In genomic region chr16:21837694-21838093, GRCm38 (mm10) we compare ENCODE assay signal across 29 mouse cellular contexts. TPM values are rescaled to one million over a fixed set of nuclear protein-coding genes. Genes with fewer than 3 reads are reported as not detected.
"Had no signal": no experiment of that assay in that cellular context is flagged by ENCODE, and none has a peak within 500 bp of the region (broad histone marks: within the 10 kb centered on the region; RNA-seq: fewer than 3 reads in every experiment).

No protein-coding gene starts in this region.

- H3K4me3 ChIP-seq: embryonic facial prominence, embryonic 10.5 days; embryonic facial prominence, embryonic 12.5 days; embryonic facial prominence, embryonic 13.5 days; embryonic facial prominence, embryonic 15.5 days; erythroblast, embryonic 14.5 days; forebrain, embryonic 10.5 days; forebrain, embryonic 12.5 days; forebrain, embryonic 13.5 days; forebrain, embryonic 15.5 days; gastrocnemius, adult 2 months; heart, adult 2 months; heart, embryonic 10.5 days had no signal

- H3K9me3 ChIP-seq: embryonic facial prominence, embryonic 10.5 days; embryonic facial prominence, embryonic 12.5 days; embryonic facial prominence, embryonic 13.5 days; embryonic facial prominence, embryonic 15.5 days; forebrain, embryonic 10.5 days; forebrain, embryonic 12.5 days; forebrain, embryonic 13.5 days; forebrain, embryonic 15.5 days; heart, embryonic 10.5 days had no signal

- H3K4me2 ChIP-seq: embryonic facial prominence, embryonic 12.5 days; embryonic facial prominence, embryonic 13.5 days; embryonic facial prominence, embryonic 15.5 days; forebrain, embryonic 12.5 days; forebrain, embryonic 13.5 days; forebrain, embryonic 15.5 days; heart, embryonic 11.5 days had no signal

- ATAC-seq: forebrain, embryonic 14.5 days; forebrain, embryonic 16.5 days had no signal

- H3K27me3 ChIP-seq: embryonic facial prominence, embryonic 12.5 days; embryonic facial prominence, embryonic 13.5 days; embryonic facial prominence, embryonic 15.5 days; forebrain, embryonic 12.5 days; forebrain, embryonic 13.5 days; forebrain, embryonic 15.5 days had no signal

- DNase-seq: cerebellum, adult 9-10 months; cerebellum, adult 9-11 months; cerebellum, postnatal 10 days; cerebellum, postnatal 14 days; cerebellum, postnatal 25 days; cerebellum, postnatal 36 days; embryo, embryonic 11 days; forebrain, postnatal 0 days; gastrocnemius, adult 2 months; gastrocnemius, postnatal 10 days; gastrocnemius, postnatal 14 days; gastrocnemius, postnatal 25 days; gastrocnemius, postnatal 36 days; heart, adult 18-20 months; heart, adult 2 months had no signal

- H3K9ac ChIP-seq: embryonic facial prominence, embryonic 12.5 days; embryonic facial prominence, embryonic 13.5 days; embryonic facial prominence, embryonic 15.5 days; forebrain, embryonic 12.5 days; forebrain, embryonic 13.5 days; forebrain, embryonic 15.5 days; forebrain, postnatal 0 days had no signal

- H3K27ac ChIP-seq: embryonic facial prominence, embryonic 10.5 days; embryonic facial prominence, embryonic 12.5 days; embryonic facial prominence, embryonic 13.5 days; embryonic facial prominence, embryonic 15.5 days; forebrain, embryonic 10.5 days; forebrain, embryonic 12.5 days; forebrain, embryonic 13.5 days; forebrain, embryonic 15.5 days; gastrocnemius, adult 2 months; heart, adult 2 months; heart, embryonic 10.5 days had no signal

- H3K36me3 ChIP-seq: embryonic facial prominence, embryonic 10.5 days; embryonic facial prominence, embryonic 12.5 days; embryonic facial prominence, embryonic 13.5 days; embryonic facial prominence, embryonic 15.5 days; forebrain, embryonic 10.5 days; forebrain, embryonic 12.5 days; forebrain, embryonic 15.5 days; heart, embryonic 10.5 days had no signal

- H3K4me1 ChIP-seq: embryonic facial prominence, embryonic 15.5 days; forebrain, embryonic 12.5 days; forebrain, embryonic 13.5 days; forebrain, embryonic 15.5 days; heart, embryonic 10.5 days had no signal

RNA-seq across cellular contexts. Expression of gene Map3k13, which starts 43.5 kb away (rescaled TPM):
- total RNA-seq: granulocyte monocyte progenitor cell, adult 5-6 weeks had no signal
